Mouse (Mus musculus): Measurements from ENCODE around the gene Pttg1. TPM values are rescaled to one million over a fixed set of nuclear protein-coding genes. Genes with fewer than 3 reads are reported as not detected.

Pttg1 gene
- total and polyA plus RNA-seq, 3 experiments: 153 to 276 (median 258) TPM

DNA sequence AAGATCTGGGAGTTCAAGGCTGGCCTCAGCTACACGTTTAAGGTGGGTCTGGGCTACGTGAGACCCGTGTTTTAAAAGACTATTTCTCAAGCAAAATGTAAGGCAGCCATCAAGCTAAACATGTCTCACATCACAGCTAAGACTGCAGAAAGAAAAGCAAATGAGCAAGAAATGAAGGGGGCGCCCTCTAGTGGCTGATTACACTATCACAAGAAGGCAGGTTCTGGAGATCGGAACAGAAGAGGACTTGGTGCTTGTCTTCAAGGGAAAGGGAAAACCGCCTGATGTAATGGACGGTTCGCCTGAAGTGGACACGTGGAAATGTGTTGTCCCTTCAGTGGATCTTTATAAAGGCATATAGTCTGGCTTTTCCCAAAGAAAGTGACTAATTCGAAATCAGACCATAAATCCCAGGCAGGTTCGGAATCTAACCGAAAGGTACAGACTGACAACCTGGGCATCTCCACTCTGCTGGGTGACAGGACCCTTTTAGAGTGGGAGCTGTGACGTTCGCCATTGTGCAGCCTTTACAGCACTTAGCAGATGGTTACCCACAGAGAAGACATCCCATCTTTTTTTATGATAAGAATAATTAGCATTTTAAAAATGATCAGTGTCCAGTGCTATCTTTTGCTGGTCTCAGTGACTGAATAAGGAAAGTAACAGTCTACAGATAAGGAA, 13.1 kb downstream of the Pttg1 start (continued):
- peak; percentile 59 for TF ChIP-seq ZC3H11A (IDR thresholded peaks at IDR 0.05; ENCODE audit: low read depth, low read length)
- TF ChIP-seq MXI1 (IDR thresholded peaks at IDR 0.05; ENCODE audit: low read depth, low read length): peak; percentile 36; the same call in 1 of the 2 replicates
- no peak for TF ChIP-seq HCFC1 (IDR thresholded peaks at IDR 0.05; ENCODE audit: low read depth, low read length)
- TF ChIP-seq USF2 (conservative IDR thresholded peaks at IDR 0.05; ENCODE audit: low read depth, low read length): no peak
- no peak for TF ChIP-seq KAT2A (IDR thresholded peaks at IDR 0.05; ENCODE audit: insufficient replicate concordance, low read length)
- TF ChIP-seq ZKSCAN1 (IDR thresholded peaks at IDR 0.05; ENCODE audit: borderline replicate concordance, low read depth, low read length): no peak
- no peak for TF ChIP-seq CHD2 (IDR thresholded peaks at IDR 0.05; ENCODE audit: low read length)
- TF ChIP-seq NRF1 (IDR thresholded peaks at IDR 0.05; ENCODE audit: low read depth, low read length): no peak
- TF ChIP-seq EP300 (IDR thresholded peaks at IDR 0.05; ENCODE audit: low read length): no peak
- no peak for TF ChIP-seq ZMIZ1 (IDR thresholded peaks at IDR 0.05; ENCODE audit: low read depth, low read length)
- TF ChIP-seq TCF12 (IDR thresholded peaks at IDR 0.05; ENCODE audit: low read depth, low read length): no peak
- no peak for TF ChIP-seq POLR2AphosphoS2 (IDR thresholded peaks at IDR 0.05; ENCODE audit: low read depth, low read length)
- no peak for TF ChIP-seq MAFK (IDR thresholded peaks at IDR 0.05; ENCODE audit: insufficient replicate concordance, low read length)
- no peak for TF ChIP-seq MEF2A (IDR thresholded peaks at IDR 0.05; ENCODE audit: borderline replicate concordance, low read depth, low read length)
- TF ChIP-seq GABPA (IDR thresholded peaks at IDR 0.05; ENCODE audit: insufficient replicate concordance, low read depth, low read length): no peak
- peak; percentile 38; the same call in 1 of the 2 replicates for TF ChIP-seq ZNF384 (IDR thresholded peaks at IDR 0.05; ENCODE audit: low read depth, low read length)
- TF ChIP-seq ETS1 (conservative IDR thresholded peaks at IDR 0.05; ENCODE audit: low read depth, low read length): no peak
- TF ChIP-seq CHD1 (IDR thresholded peaks at IDR 0.05; ENCODE audit: low read depth, low read length): no peak

DNA sequence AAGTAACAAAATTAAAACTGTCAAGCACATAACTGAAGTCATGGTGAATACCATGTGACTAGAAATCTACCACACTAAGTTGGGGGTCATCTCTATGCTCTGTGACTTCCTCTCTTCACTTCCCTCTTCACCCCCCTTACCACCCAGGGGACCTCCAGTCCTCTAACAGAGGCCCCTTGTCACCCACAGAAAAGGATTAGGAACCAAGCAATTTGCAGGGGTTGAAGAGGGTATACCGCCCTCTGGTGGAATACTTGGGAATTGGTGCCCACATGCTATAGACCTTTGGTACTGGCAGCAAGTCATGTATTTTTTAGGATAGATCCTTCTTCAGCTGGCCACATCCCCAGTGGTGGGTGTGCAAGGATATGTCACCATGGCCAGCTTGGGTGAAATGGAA, 14.6 kb downstream of the Pttg1 start:
- Histone ChIP-seq H3K27me3 (replicated peaks) (no peaks in the 10 kb centered on the region), H3K9me3 (replicated peaks; ENCODE audit: low read length) (no peaks in the 10 kb centered on the region), H3K9ac (ENCODE audit: insufficient read depth, low read depth) (no peak overlapping the region), H3K79me2 (replicated peaks; ENCODE audit: control insufficient read depth, extremely low read depth, insufficient read depth, poor library complexity, severe bottlenecking) (no peaks in the 10 kb centered on the region), H3K4me3 (replicated peaks in 1 of 3; ENCODE audit: low read depth in 2 of 3, low read length in 2 of 3, poor library complexity in 1 of 3) (no peak overlapping the region), H3K27ac (ENCODE audit: insufficient read depth, low read depth) (no peak overlapping the region), H3K4me2 (ENCODE audit: insufficient read depth, low read depth, poor library complexity, severe bottlenecking) (no peak overlapping the region), H3K36me3 (replicated peaks in 1 of 2; ENCODE audit: control insufficient read depth in 1 of 2, insufficient read depth in 1 of 2, low read length in 1 of 2) (peaks cover 0 to 8% of the 10 kb centered on the region in 2 experiments), H3K4me1 (ENCODE audit: control insufficient read depth in 1 of 2, insufficient read depth in 2 of 2) (peaks cover 14 to 52% of the 10 kb centered on the region in 2 experiments)
- in situ Hi-C loops (cut with MboI; ENCODE audit: low pct_ligation_motif_present, low pct_unique_long_range_greater_than_20kb, low sequenced_read_pairs) (loop anchor here (10.0 kb wide), 1 partner anchor 197 kb away; no protein-coding TSS in a partner anchor), dilution Hi-C loops (cut with MboI; ENCODE audit: extremely low pct_ligation_motif_present, extremely low pct_unique_long_range_greater_than_20kb, low sequenced_read_pairs) (no loop called here)
- DNase-seq (ENCODE audit: extremely low read depth): peak; percentile 97
- TF ChIP-seq TBP (conservative IDR thresholded peaks at IDR 0.05; ENCODE audit: low read depth, low read length) (no peak), PAX5 (IDR thresholded peaks at IDR 0.05; ENCODE audit: low read length) (no peak), HCFC1 (IDR thresholded peaks at IDR 0.05; ENCODE audit: low read depth, low read length) (no peak), NRF1 (IDR thresholded peaks at IDR 0.05; ENCODE audit: low read depth, low read length) (no peak), EP300 (IDR thresholded peaks at IDR 0.05; ENCODE audit: low read length) (peak; percentile 83), E2F4 (IDR thresholded peaks at IDR 0.05; ENCODE audit: insufficient replicate concordance, low read depth, low read length) (0 out of 2 replicates have a peak, but pooled peaks have one; percentile 13), ELF1 (IDR thresholded peaks at IDR 0.05; ENCODE audit: low read depth, low read length) (0 out of 2 replicates have a peak, but pooled peaks have one; percentile 42), MAZ (IDR thresholded peaks at IDR 0.05; ENCODE audit: low read depth, low read length) (peak; percentile 37; the same call in 1 of the 2 replicates), MAFK (IDR thresholded peaks at IDR 0.05; ENCODE audit: insufficient replicate concordance, low read length) (no peak), USF2 (conservative IDR thresholded peaks at IDR 0.05; ENCODE audit: low read depth, low read length) (peak; percentile 40), ETS1 (conservative IDR thresholded peaks at IDR 0.05; ENCODE audit: low read depth, low read length) (peak; percentile 52), MAX (IDR thresholded peaks at IDR 0.05; ENCODE audit: low read length) (peak; percentile 17; the same call in 1 of the 2 replicates), USF1 (IDR thresholded peaks at IDR 0.05; ENCODE audit: low read depth, low read length) (no peak), CHD2 (IDR thresholded peaks at IDR 0.05; ENCODE audit: low read length) (peak; percentile 42; the same call in 1 of the 2 replicates), TCF12 (IDR thresholded peaks at IDR 0.05; ENCODE audit: low read depth, low read length) (no peak; the same call in 1 of the 2 replicates), JUND (conservative IDR thresholded peaks at IDR 0.05; ENCODE audit: low read depth, low read length) (no peak), MXI1 (IDR thresholded peaks at IDR 0.05; ENCODE audit: low read depth, low read length) (peak; percentile 63; the same call in 1 of the 2 replicates), CTCF (conservative IDR thresholded peaks at IDR 0.05 in 1 of 2, IDR thresholded peaks at IDR 0.05 in 1 of 2; ENCODE audit: low read depth in 2 of 2, low read length in 2 of 2) (peak; percentile 98 to 100), POLR2AphosphoS2 (IDR thresholded peaks at IDR 0.05; ENCODE audit: low read depth, low read length) (no peak), CHD1 (IDR thresholded peaks at IDR 0.05; ENCODE audit: low read depth, low read length) (no peak), MYC (IDR thresholded peaks at IDR 0.05; ENCODE audit: low read depth, low read length) (peak; percentile 93), UBTF (IDR thresholded peaks at IDR 0.05; ENCODE audit: low read depth, low read length) (no peak), NELFE (IDR thresholded peaks at IDR 0.05; ENCODE audit: low read depth, low read length) (no peak; the same call in 1 of the 2 replicates), GABPA (IDR thresholded peaks at IDR 0.05; ENCODE audit: insufficient replicate concordance, low read depth, low read length) (no peak), IRF4 (IDR thresholded peaks at IDR 0.05; ENCODE audit: low read depth, low read length) (peak; percentile 72; the same call in 1 of the 2 replicates), ZC3H11A (IDR thresholded peaks at IDR 0.05; ENCODE audit: low read depth, low read length) (peak; percentile 50; the same call in 1 of the 2 replicates), MEF2A (IDR thresholded peaks at IDR 0.05; ENCODE audit: borderline replicate concordance, low read depth, low read length) (no peak), POLR2A (IDR thresholded peaks at IDR 0.05; ENCODE audit: low read depth, low read length) (0 out of 2 replicates have a peak, but pooled peaks have one; percentile 16)
